Comparison of ENCODE assay signal across 9 mouse cellular contexts in the genomic region with DNA sequence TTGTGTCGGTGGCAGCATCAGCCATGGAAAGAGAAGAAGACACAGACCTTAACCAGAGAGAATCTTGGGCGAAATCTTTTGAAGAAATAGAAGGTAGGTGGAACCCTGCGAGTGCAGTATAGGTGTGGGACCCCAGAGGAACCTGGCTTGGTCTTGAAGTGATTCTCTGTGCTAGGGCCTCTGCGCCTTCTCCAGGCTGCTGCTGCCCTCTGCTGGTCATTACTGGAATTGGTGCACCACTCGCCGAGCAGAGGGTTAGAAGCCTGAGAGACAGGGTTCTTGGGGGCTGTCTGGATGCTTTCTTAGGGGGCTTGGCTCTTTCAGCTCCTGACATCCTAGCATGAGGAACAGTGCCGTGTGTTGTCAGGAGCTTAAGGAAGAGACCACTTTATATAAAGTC.
DNase-seq lines count a peak whose midpoint lies in the region; ATAC-seq and TF ChIP-seq lines count a peak whose summit lies in the region.
"Had no signal": no experiment of that assay in that cellular context is flagged by ENCODE, and none has a peak within 500 bp of the region (broad histone marks: within the 10 kb centered on the region; RNA-seq: fewer than 3 reads in every experiment).

No protein-coding gene starts in this region.

- H3K4me3 ChIP-seq in E14TG2a.4 (replicated peaks; ENCODE audit: low read length), result no peak overlapping the region
- H3K4me3 ChIP-seq in forebrain, embryonic 13.5 days, result no peak overlapping the region
- H3K4me3 ChIP-seq in lung, postnatal 0 days (ENCODE audit: low read depth, low read length), result no peak overlapping the region
- H3K4me3 ChIP-seq: heart, embryonic 15.5 days had no signal

- no peaks in the 10 kb centered on the region for H3K9me3 ChIP-seq in E14TG2a.4 (ENCODE audit: low read length)
- no peaks in the 10 kb centered on the region for H3K9me3 ChIP-seq in forebrain, embryonic 13.5 days (replicated peaks)
- H3K9me3 ChIP-seq in lung, postnatal 0 days (ENCODE audit: low read length), result no peaks in the 10 kb centered on the region
- H3K9me3 ChIP-seq: heart, embryonic 15.5 days had no signal

- 23% methylated on average over 7 of the region's 7 CpGs for WGBS in forebrain, embryonic 13.5 days
- 25% methylated on average over 7 of the region's 7 CpGs for WGBS in lung, postnatal 0 days

- peak; percentile 70 for ATAC-seq in forebrain, embryonic 13.5 days
- ATAC-seq in lung, postnatal 0 days, result no peak

- TF ChIP-seq EP300 in lung, postnatal 0 days (IDR thresholded peaks at IDR 0.05), result no peak

- H3K4me2 ChIP-seq in forebrain, embryonic 13.5 days, result no peak overlapping the region
- H3K4me2 ChIP-seq in lung, postnatal 0 days (replicated peaks; ENCODE audit: low read depth, low read length), result no peak overlapping the region
- H3K4me2 ChIP-seq: heart, embryonic 15.5 days had no signal

- H3K4me1 ChIP-seq in E14TG2a.4 (replicated peaks; ENCODE audit: low read depth, low read length), result no peaks in the 10 kb centered on the region
- H3K4me1 ChIP-seq in forebrain, embryonic 13.5 days, result no peaks in the 10 kb centered on the region
- H3K4me1 ChIP-seq in lung, postnatal 0 days (ENCODE audit: insufficient read depth, low read depth, low read length), result no peaks in the 10 kb centered on the region
- H3K4me1 ChIP-seq: heart, embryonic 15.5 days had no signal

- H3K27ac ChIP-seq in forebrain, embryonic 13.5 days, result no peak overlapping the region
- H3K27ac ChIP-seq in lung, postnatal 0 days (ENCODE audit: low read length), result no peak overlapping the region
- H3K27ac ChIP-seq: heart, embryonic 15.5 days had no signal

- DNase-seq in A20 (ENCODE audit: low read depth, low spot score), result peak; percentile 55
- DNase-seq in c-Kit-positive CD71-negative TER-119-negative erythroid progenitor cells, embryonic 14.5 days (ENCODE audit: low read depth), result peak; percentile 20
- DNase-seq in kidney, postnatal 25 days, result peak; percentile 54 to 72
- DNase-seq in lung, postnatal 0 days (ENCODE audit: low spot score), result peak; percentile 45
- peak; percentile 83 for DNase-seq in retina, embryonic 14.5 days (ENCODE audit: low spot score)
- DNase-seq in urinary bladder, postnatal 25 days (ENCODE audit: low spot score), result peak; percentile 64

- no peak overlapping the region for H3K9ac ChIP-seq in forebrain, embryonic 13.5 days
- no peak overlapping the region for H3K9ac ChIP-seq in lung, postnatal 0 days (replicated peaks; ENCODE audit: low read depth)
- H3K9ac ChIP-seq: heart, embryonic 15.5 days had no signal

- peak; percentile 98 for TF ChIP-seq CTCF in E14TG2a.4 (conservative IDR thresholded peaks at IDR 0.05; ENCODE audit: low read length)
- peak; percentile 93 for TF ChIP-seq CTCF in lung, postnatal 0 days (IDR thresholded peaks at IDR 0.05)

- H3K36me3 ChIP-seq in E14TG2a.4 (ENCODE audit: insufficient read depth, low read length), result no peaks in the 10 kb centered on the region
- H3K36me3 ChIP-seq in forebrain, embryonic 13.5 days (ENCODE audit: poor library complexity, severe bottlenecking), result no peaks in the 10 kb centered on the region
- no peaks in the 10 kb centered on the region for H3K36me3 ChIP-seq in lung, postnatal 0 days (ENCODE audit: insufficient read depth, low read length)
- H3K36me3 ChIP-seq: heart, embryonic 15.5 days had no signal

- H3K27me3 ChIP-seq in E14TG2a.4 (ENCODE audit: insufficient read depth, low read length), result peaks cover 37% of the 10 kb centered on the region
- no peaks in the 10 kb centered on the region for H3K27me3 ChIP-seq in forebrain, embryonic 13.5 days
- H3K27me3 ChIP-seq in lung, postnatal 0 days (replicated peaks; ENCODE audit: insufficient read depth, low read length), result no peaks in the 10 kb centered on the region

Comparison
In these comparisons a context has a peak if more than half of its experiments do, and no peak if none do; other contexts are left out.
1. DNase-seq: peak in every context shown above with its lines; median percentile 83 in retina, embryonic 14.5 days; 64 in urinary bladder, postnatal 25 days; 63 in kidney, postnatal 25 days; 55 in A20; 45 in lung, postnatal 0 days; 20 in c-Kit-positive CD71-negative TER-119-negative erythroid progenitor cells, embryonic 14.5 days.